Mouse (Mus musculus): ENCODE measurements around the gene Cald1. TPM values are rescaled to one million over a fixed set of nuclear protein-coding genes. Genes with fewer than 3 reads are reported as not detected.

The Cald1 gene
- polyA plus RNA-seq, 1 experiment from 2014 or later = 52.4 TPM

Other genes with a start within 250 kb of the Cald1 start
- 4.2 and 6.4 TPM in 2 replicates for gene Akr1b8, start 244.4 kb upstream of the Cald1 start, polyA plus RNA-seq (2014; fragmentation: Nextera tagmentation; extraction: Ambion mirVana)
- gene Akr1b10, start 214.3 kb upstream of the Cald1 start, polyA plus RNA-seq (2014; fragmentation: Nextera tagmentation; extraction: Ambion mirVana) = 10.4 and 13.2 TPM in 2 replicates
- gene Akr1b7, start 186.2 kb upstream of the Cald1 start, polyA plus RNA-seq (2014; fragmentation: Nextera tagmentation; extraction: Ambion mirVana) = 0.16 TPM in 1 of 2 replicates, not detected in the other
- gene Bpgm, start 122.3 kb upstream of the Cald1 start, polyA plus RNA-seq (2014; fragmentation: Nextera tagmentation; extraction: Ambion mirVana) = 85.2 and 86.1 TPM in 2 replicates
- gene Agbl3, start 181.9 kb downstream of the Cald1 start, polyA plus RNA-seq (2014; fragmentation: Nextera tagmentation; extraction: Ambion mirVana) = 11.6 and 12.7 TPM in 2 replicates